Mouse (Mus musculus) CD8-positive naive resting alpha-beta T cell, adult 2 months (primary cell): Measurements from ENCODE around the gene Cyp3a13.
"Not testable (repeated sequence)": the region's sequence is repeated elsewhere in the genome, so short reads cannot be mapped to it uniquely, and the experiment has no call there.

ENCODE experiments used
- DNase-seq, 2 experiments: peaks; one replicate each; pipeline ENCODE4 v3.0.0; 2022; ENCODE audit warnings: low read depth in 2 of 2, low spot score in 2 of 2

Cyp3a13 gene

GRCm38 (mm10) chr5:137875054-137875453, 46.4 kb downstream of the Cyp3a13 start:
- DNase-seq = no peak

GRCm38 (mm10) chr5:137872381-137872702, 49.1 kb downstream of the Cyp3a13 start:
- DNase-seq = not testable (repeated sequence)

- not testable (repeated sequence) for DNase-seq
These were observed 49.6 kb downstream of the Cyp3a13 start, which contains the start of gene Pilrb2 for GRCm38 (mm10) chr5:137871644-137872380. TSS of gene Pilrb2 (minus strand) at chr5:137871815.

- DNase-seq = not testable (repeated sequence)
These were observed 52.8 kb downstream of the Cyp3a13 start for GRCm38 (mm10) chr5:137868600-137868999.

- DNase-seq = not testable (repeated sequence)
These were observed 57.4 kb downstream of the Cyp3a13 start for GRCm38 (mm10) chr5:137864008-137864407.

- not testable (repeated sequence) for DNase-seq
These were observed 63.3 kb downstream of the Cyp3a13 start, which contains the start of gene Pilrb1 for GRCm38 (mm10) chr5:137857960-137858710. TSS of gene Pilrb1 (minus strand) at chr5:137858106.

GRCm38 (mm10) chr5:137856870-137857269, 64.5 kb downstream of the Cyp3a13 start:
- DNase-seq = peak; percentile 48 to 53

- not testable (repeated sequence) for DNase-seq
These were observed 66.5 kb downstream of the Cyp3a13 start for GRCm38 (mm10) chr5:137854907-137855306.

GRCm38 (mm10) chr5:137850313-137850712, 71.1 kb downstream of the Cyp3a13 start:
- not testable (repeated sequence) for DNase-seq
